Mouse (Mus musculus) CD8-positive naive resting alpha-beta T cell, adult 2 months (primary cell): Measurements from ENCODE around the gene Hnrnph1.

Experiments
- DNase-seq, 2 experiments: peaks; one replicate each; pipeline ENCODE4 v3.0.0; 2022; ENCODE audit warnings: low read depth in 2 of 2, low spot score in 2 of 2

Hnrnph1 gene

DNA sequence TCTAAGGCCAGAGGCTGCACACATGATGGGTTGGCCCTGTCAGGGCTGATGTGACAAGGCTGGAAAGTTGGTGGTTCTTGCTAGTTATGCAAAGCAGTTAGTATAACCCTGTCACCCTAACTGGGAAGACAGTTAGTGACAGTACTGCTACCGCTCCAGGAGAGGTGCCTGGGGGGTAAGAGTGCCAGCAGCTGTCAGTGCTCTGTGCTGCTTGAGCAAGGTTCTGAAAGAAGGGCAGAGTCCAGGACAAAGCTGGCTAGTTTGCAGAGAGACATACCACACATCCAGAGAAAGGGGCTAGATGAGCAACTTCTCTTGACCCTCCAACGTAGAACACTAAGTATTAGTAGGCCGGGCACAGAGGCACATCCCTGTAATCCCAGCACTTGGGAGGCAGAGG is 25.7 kb downstream of the Hnrnph1 start:
- no peak for DNase-seq

DNA sequence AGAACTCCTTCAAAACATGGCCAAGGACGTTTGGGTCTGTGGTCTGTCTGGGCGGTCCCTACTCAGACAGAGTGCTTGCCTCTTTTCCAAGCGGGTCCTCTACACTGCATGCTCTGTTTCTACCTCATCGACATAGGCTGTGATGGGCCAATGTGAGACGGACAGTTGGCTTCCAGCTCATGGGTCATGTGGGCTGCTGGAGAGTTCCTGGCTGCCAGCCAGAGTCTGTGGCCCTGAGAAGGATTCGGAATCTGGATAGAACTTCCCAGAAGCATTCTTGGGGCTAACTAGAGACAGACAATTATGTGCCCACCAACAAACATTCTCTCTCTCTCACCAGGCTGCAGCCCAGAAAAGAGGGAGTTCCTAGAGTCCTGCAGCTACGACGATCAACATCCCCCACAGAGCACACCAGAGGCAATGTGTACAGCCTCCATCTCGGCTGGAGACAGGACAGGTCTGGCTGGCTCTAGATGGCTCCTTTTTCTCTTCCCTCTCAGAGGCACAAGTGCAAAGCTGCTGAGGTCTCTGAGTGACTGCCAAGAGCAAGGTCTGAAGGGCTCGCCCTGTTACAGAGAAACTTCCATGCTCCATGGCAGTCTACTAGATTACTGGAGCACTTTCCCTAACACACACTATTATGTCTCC is 26.7 kb downstream of the Hnrnph1 start:
- no peak for DNase-seq

GRCm38 (mm10) chr11:50407235-50407634 is 30.4 kb downstream of the Hnrnph1 start:
- DNase-seq = no peak

DNA sequence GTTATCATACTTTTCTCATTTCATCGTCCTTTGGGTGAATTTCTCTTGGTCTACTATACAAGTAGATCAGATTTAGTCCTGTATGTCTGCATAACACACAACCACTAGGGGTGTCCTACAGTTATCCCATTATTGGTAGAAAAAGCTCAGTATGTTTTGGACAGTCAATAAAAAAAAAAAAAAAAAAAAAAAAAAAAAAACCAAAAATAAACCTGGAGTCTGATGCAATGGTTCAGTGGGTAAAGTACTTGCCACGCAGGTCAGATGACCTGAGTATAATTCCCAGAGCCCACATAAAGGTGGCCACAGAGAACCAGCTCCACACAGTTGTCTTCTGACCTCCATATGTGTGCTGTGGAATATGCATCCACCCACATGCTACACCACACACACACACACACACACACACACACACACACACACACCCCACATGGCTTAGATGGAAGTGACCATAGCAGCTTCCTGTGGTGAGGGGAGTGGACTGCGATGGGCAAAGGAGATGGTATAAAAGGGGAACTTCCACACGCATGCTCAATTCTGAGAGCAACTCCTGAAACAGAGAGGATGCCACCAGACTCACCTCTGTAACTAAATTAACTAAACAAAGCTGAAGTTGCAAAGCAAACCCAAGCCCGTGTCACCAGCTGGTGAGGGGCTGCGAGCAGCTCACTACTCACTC is 38.9 kb downstream of the Hnrnph1 start:
- no peak for DNase-seq

- DNase-seq = no peak
These were observed 41.1 kb downstream of the Hnrnph1 start for GRCm38 (mm10) chr11:50417856-50418255.

DNA sequence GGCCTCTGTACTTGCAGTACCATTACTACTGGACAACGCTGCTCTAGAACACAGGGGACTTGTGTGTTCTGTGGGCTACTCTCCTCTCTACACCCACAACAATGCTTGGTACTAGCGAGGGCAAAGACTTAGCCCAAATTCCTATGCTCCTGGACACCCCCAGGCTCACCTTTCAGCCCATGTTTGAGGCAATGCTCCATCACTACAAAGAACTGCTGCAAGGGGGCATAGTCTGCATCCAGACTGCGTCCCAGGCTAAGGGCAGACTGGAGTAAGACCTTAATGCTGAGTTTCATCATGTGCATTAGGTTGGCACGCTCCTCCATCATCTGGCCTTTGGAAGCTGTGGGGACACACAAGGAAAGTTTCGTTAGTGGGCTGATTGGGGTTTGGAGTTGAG is 44.7 kb downstream of the Hnrnph1 start:
- no peak for DNase-seq

- peak in 1 of 2 experiments; percentile 20 for DNase-seq
These were observed 45.4 kb downstream of the Hnrnph1 start for GRCm38 (mm10) chr11:50421934-50422780.

DNA sequence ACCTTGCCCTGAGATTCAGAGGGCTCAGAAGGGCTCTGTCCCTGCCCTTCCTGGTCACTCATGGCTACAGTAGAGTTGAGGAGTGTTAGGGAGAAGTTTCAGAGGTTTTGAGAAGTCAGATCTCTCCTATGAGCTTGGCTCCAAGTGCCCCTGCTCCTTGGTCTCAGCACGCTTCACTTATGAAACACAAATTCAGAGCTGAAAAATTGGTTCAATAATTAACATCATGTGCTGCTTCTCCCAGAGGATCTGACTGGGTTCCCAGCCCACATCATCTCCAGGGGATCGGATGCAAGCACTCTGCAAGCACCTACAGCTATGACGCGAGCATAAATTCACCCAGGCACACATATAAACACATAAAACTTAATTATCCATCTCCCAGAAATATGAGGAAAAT is 49.3 kb downstream of the Hnrnph1 start:
- no peak for DNase-seq

DNA sequence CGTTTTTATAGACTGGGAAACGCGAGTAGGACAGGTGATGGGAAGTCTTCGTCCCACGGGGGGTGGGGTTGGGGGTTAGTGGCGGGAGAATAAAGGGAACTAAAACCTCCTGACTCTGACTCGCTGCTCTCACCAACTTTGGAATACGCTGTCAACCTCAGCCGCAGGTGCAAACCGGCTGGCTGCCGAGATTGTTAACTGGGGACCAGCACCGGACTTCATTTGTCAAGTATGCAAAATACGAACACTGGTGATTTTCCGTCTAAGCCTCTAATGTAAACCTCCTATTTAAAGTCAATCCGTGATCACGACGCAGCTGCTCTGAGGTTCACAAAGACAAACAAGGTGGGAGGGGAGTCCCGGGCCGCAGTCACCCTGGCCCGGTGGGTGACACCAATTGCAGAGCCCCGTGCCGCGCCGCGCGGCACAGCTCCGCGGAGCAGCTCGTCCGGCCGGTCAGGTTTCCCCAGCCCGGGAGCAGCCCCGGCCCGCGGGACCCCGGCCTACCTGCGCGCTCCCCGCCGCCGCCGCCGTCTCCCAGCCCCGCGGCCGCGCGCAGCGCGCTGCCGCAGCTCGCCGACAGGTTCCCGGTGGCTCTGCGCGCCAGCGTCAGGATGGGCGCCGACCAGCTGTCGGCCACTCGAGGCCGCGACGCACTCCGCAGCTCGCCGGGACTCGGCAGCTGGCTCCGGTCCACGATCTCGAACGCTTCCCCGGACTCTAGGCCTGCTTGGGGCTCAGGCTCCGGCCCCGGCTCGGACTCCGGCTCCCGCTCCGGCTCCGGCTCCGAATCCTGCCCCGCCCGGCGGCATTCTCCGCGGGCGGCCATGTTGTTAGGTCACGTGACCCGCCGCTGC is 53.7 kb downstream of the Hnrnph1 start, which contains the start of gene Rufy1:
Gene Rufy1, minus strand, starts transcription at position 849 of the 857 bp plus-strand sequence.
- peak; percentile 62 to 75 for DNase-seq

DNA sequence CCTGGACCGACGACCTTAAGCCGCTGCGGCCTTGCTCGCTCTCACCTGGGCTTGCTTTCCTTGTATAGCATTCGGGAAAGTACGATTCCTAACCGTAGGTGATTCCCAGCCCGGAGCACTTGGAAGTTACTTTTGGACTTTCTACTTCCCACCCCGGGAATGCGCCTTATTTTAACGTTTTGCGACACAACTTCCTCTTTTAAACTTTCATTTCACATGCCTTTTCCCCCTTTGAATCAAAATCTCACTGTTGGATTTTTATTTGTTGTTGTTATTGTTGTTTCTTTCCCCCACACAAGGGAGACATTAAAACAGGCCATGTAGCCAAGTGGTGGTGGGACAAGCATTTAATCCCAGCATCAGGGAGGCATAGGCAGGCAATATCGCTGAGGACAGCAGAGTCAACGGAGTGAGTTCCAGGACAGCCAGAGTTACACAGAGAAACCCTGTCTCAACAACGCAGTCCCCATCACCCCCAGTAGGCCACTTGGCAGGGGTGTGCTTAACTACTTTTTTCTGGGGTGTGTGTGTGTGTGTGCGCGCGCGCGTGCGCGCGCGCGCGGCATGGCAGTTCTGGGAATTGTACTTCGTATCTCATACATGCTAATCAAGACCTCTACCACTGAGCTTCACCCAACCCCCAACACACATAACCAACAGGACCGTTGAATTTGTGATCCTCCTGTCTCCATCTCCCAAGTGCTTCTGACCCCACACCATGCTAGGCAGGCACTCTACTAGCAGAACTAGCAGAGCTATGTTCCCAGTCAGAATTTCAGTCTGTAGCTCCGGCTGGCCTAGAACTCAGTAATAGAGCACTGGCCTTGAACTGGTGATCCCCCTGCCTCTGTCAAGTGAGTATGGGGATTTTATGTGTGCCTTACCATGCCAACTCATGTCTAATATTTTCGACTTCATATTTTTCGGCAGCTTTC is 54.6 kb downstream of the Hnrnph1 start:
- peak in 1 of 2 experiments; percentile 9 for DNase-seq

- DNase-seq = no peak
These were observed 55.3 kb downstream of the Hnrnph1 start for GRCm38 (mm10) chr11:50432069-50432440.

DNA sequence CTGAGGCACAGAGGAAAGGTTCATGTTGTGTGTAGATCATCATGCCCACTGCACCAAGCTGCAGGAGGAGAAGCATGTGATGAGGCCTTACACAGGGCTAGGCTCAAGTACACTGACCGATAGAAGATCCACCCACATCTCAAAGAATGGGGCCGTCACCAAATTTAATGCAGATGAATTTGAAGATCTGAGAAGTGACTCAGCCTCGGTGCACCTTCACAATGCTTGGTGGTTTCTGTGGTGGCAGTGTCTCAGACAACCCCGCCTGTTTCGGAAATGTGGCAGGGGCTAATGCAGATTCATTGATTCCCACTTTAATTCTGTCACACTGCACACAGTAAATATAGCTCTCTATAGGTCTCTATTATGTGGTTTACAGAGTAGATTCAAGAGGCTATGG is 56.1 kb downstream of the Hnrnph1 start:
- DNase-seq = no peak
